Mouse (Mus musculus) megakaryocyte, adult 5-6 weeks (primary cell): ENCODE measurements around the gene Smim14. TPM values are rescaled to one million over a fixed set of nuclear protein-coding genes. Genes with fewer than 3 reads are reported as not detected.
A peak's percentile ranks its signal among the peaks of the same experiment; 100 is the strongest.

Experiments
- ATAC-seq: 2 replicates; pipeline ENCODE4 v1.8.0; 2016; ENCODE audit warnings: mild to moderate bottlenecking, inconsistent platforms; ENCODE audit not compliant: poor library complexity, severe bottlenecking
- total RNA-seq, 2 experiments: library from RNA; stranded (forward) in 1 of 2; stranded (reverse) in 1 of 2; fragments of 153-499, 151-499 nt in 1 of 2; fragments of 221-1000, 200-1000 nt in 1 of 2; gene quantifications; 2 replicates each; pipeline versions ENCODE4 v1.2.3 to v1.2.4; 2015 to 2017

Smim14 gene
- total RNA-seq, 2 experiments from 2014 or later, result 94.7 to 154 TPM

GRCm38 (mm10) chr5:65525674-65526443 lies 11.1 kb downstream of the Smim14 start:
- ATAC-seq, result no peak

GRCm38 (mm10) chr5:65524831-65525230 lies 12.2 kb downstream of the Smim14 start:
- no peak for ATAC-seq

DNA sequence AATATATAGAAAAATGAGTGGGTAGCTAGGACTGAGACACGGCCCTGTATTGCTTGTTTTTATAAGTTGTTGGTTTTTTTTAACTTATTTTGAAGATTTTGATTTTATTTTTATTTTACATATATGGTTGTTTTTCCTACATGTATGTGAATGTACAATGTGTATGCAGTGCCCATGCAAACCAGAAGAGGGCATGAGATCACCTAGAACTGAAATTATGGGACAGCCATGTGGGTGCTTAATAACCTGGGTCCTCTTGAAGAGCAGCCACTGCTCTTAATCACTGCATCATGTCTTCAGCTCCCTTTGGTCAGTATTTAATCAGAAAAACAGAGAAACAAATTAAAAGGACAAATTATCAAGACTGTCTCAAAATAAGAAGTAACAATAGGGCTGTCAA lies 15.2 kb downstream of the Smim14 start:
- ATAC-seq, result peak; percentile 60

GRCm38 (mm10) chr5:65514635-65515278 lies 22.2 kb downstream of the Smim14 start:
- peak; percentile 85 for ATAC-seq

DNA sequence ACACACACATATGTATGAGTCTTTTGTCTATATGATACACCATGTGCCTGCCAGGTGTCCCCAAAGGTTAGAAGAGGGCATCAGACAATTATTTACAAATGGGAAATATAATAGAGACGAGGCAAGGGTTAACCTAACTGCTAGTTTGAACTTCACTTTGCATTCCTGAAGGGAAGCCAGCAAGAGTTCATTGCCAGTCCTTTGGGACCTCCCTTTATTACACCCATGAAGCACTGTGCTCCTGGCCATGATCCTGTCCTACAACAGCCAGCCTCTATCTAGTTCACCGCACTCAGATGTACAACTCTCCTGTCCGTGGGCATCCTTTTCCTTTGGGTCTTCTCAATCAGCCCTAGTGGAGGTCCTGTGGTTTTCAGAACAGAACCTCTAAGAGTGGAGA lies 23.5 kb downstream of the Smim14 start:
- ATAC-seq, result no peak

DNA sequence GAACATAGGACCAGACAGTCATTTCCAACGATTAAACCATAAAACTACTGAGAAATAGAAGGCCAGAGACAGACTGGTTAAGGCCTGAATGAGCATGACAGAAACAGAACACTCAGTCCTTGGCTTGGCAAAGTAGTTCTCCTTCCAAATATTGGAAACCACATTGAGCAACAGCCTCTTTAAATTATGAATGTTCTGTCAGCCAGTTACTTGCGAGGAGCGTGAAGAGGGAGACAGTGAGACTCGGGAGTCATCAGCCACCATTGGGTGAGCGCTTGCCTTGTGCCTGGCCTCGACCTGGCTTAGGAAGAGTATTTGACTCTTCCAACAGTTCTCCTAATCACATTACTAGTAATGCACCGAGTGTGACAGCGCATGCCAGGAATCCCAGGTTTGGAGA lies 28.6 kb downstream of the Smim14 start:
- no peak for ATAC-seq

GRCm38 (mm10) chr5:65505786-65506185 lies 31.2 kb downstream of the Smim14 start:
- ATAC-seq, result 0 out of 2 replicates have a peak, but pooled peaks have one; percentile 47

DNA sequence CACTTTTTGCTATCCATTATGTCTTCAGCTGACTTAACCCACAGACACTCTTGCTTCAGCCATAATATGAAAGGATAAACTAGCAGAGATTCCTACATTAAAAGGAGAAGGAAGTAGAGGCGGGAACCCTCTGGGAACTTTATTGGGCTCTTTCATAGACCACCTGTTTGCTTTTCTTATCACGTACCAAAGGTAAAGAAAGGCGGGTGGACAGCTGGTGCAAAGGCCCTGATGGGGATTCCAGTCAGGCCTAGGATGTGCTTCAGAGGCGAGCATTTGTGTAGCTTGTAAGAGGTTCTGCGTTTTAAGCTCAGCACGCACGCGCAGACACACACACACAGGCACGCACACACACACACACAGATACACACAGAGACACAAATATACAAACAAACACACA lies 35.6 kb downstream of the Smim14 start:
- ATAC-seq, result no peak

DNA sequence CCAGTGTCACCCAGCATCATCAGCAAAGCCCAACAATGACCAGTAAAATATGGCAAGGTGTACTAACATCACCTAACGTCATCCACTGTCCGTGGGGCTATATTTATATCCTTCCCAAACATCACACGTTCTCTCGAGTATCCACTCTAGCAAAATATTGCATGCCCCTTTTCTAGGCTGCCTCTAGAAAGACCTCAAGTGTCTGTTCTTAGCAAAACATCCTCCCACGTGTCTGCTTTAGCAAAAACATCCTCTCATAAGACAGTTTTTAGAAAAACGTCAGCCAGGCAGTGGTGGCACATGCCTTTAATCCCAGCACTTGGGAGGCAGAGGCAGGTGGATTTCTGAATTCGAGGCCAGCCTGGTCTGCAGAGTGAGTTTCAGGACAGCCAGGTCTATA lies 36.8 kb downstream of the Smim14 start:
- no peak for ATAC-seq

- ATAC-seq, result peak; percentile 84
Measured at GRCm38 (mm10) chr5:65492716-65493531, 44.1 kb downstream of the Smim14 start, which contains the start of gene Gm43552. TSS of gene Gm43552 (minus strand) at chr5:65492833.

- ATAC-seq, result peak; percentile 56
Measured at GRCm38 (mm10) chr5:65491767-65492715, 44.9 kb downstream of the Smim14 start.

GRCm38 (mm10) chr5:65489830-65490229 lies 47.2 kb downstream of the Smim14 start:
- peak; percentile 17 for ATAC-seq

- ATAC-seq, result no peak
Measured at GRCm38 (mm10) chr5:65488725-65489124, 48.3 kb downstream of the Smim14 start.

- no peak for ATAC-seq
Measured at GRCm38 (mm10) chr5:65487381-65487780, 49.6 kb downstream of the Smim14 start.

DNA sequence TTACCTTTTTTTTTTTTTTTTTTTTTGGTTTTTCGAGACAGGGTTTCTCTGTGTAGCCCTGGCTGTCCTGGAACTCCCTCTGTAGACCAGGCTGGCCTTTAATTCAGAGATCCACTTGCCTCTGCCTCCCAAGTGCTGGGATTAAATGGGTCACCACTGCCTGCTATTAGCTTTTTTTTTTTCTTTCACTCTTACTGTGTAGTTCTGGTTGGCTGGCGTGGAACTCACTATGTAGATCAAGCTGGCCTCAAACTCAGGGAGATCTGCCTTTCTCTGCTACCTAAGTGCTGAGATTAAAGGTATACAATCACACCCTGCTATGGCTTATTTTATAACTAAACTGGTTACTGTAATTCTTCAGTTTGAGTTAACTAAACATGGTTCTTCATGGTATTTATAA lies 50.5 kb downstream of the Smim14 start:
- ATAC-seq, result no peak

DNA sequence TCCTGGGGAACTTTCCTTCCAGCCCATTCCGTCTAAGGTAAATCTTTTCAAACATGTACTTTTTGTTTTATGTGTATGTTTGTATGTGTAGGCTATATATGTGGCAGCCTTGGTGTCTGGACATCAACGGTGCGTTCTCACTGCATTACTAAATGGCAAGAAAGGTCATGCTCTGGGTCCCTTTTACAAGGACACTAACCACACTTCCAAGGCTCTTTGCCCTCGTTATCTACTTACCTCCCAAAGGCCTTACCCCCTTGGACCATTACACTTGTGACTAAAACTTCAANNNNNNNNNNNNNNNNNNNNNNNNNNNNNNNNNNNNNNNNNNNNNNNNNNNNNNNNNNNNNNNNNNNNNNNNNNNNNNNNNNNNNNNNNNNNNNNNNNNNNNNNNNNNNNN lies 54.0 kb downstream of the Smim14 start:
- no peak for ATAC-seq

- no peak for ATAC-seq
Measured at GRCm38 (mm10) chr5:65480511-65480910, 56.5 kb downstream of the Smim14 start.

DNA sequence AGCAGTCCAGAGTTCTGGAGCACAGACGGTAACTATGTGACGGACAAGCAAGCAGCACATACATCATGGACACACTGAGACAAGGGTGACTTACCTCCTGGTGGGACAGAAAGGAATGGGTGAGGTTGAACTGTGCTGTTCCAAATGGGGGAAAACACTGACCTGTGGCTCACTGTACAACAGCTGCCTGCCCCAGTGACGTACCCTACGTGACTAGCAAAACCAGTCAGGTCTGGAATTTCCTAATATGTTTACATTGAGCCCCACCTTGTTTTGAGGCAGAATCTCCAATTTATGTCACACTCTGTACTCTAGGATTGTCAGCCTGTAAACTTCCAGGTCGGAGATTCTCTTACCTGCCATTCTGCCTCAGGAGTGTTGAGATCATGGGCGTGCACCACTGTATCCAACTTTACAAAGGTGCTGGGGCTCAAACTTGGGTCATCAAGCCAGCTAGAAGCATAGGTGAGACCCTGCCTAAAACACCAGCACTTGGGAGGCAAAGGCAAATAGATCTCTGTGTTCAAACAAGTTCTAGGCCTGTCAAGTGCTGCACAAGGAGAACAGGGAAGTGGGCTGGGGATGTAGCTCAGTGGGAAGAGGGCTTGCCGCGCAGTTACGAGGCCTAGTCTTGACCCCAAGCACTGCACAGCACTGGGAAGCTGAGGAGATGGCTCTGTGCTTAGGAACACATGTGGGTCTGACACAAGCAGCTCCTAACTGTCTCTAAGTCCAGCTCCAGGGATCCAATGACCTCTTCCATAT lies 57.1 kb downstream of the Smim14 start:
- ATAC-seq, result no peak

DNA sequence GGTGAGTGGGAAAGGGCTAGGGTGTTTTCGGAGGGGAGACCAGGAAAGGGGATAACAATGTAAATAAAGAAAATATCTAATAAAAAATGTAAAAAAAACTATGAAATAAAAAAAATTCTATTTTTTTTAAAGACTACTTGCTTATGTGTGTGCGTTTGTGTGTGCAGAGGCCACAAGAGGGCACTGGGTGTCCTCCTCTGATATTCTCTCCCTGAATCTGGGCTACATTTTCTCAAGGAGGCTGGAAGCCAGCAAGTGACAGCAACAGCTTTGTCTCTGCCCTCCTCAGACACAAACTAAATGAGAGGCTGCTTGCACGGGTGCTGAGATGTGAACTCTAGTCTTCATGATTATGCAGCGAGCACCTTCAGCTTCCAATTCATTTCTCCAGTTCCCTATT lies 58.8 kb downstream of the Smim14 start:
- 0 out of 2 replicates have a peak, but pooled peaks have one; percentile 27 for ATAC-seq
